Mouse (Mus musculus) CH12F3 (cell line): Measurements from ENCODE around the gene Rasgrp3.

Experiments
- in situ Hi-C: fragments of 300-500 bp; cut with MboI; formaldehyde crosslinking; loops from 2 replicates; pipeline ENCODE4 v1.14.3; 2020; ENCODE audit warnings: low sequenced_read_pairs

Gene Rasgrp3

GRCm38 (mm10) chr17:75535612-75536011 is 99.9 kb downstream of the Rasgrp3 start:
- in situ Hi-C loops = loop anchor here (25.0 kb wide), 3 partner anchors 523 to 798 kb away; partner anchors contain the start of gene Ltbp1

GRCm38 (mm10) chr17:75536396-75537049 is 100.8 kb downstream of the Rasgrp3 start:
- in situ Hi-C loops = loop anchor here (25.0 kb wide), 3 partner anchors 524 to 799 kb away; partner anchors contain the start of gene Ltbp1

- in situ Hi-C loops = loop anchor here (25.0 kb wide), 3 partner anchors 525 to 800 kb away; partner anchors contain the start of gene Ltbp1
Observed at GRCm38 (mm10) chr17:75537050-75537445, 101.4 kb downstream of the Rasgrp3 start.

GRCm38 (mm10) chr17:75538431-75538830 is 102.7 kb downstream of the Rasgrp3 start:
- in situ Hi-C loops = loop anchor here (25.0 kb wide), 3 partner anchors 526 to 801 kb away; partner anchors contain the start of gene Ltbp1

GRCm38 (mm10) chr17:75539130-75539529 is 103.4 kb downstream of the Rasgrp3 start:
- in situ Hi-C loops = loop anchor here (25.0 kb wide), 3 partner anchors 527 to 802 kb away; partner anchors contain the start of gene Ltbp1

- in situ Hi-C loops = loop anchor here (25.0 kb wide), 3 partner anchors 528 to 803 kb away; partner anchors contain the start of gene Ltbp1
Observed at GRCm38 (mm10) chr17:75539841-75540240, 104.1 kb downstream of the Rasgrp3 start.

- in situ Hi-C loops = loop anchor here (25.0 kb wide), 3 partner anchors 531 to 806 kb away; partner anchors contain the start of gene Ltbp1
Observed at GRCm38 (mm10) chr17:75543434-75543833, 107.7 kb downstream of the Rasgrp3 start.

- in situ Hi-C loops = loop anchor here (25.0 kb wide), 3 partner anchors 532 to 807 kb away; partner anchors contain the start of gene Ltbp1
Observed at GRCm38 (mm10) chr17:75544262-75544661, 108.6 kb downstream of the Rasgrp3 start.

- in situ Hi-C loops = no loop called here
Observed at GRCm38 (mm10) chr17:75550771-75551413, 115.2 kb downstream of the Rasgrp3 start.

- in situ Hi-C loops = no loop called here
Observed at GRCm38 (mm10) chr17:75551512-75552400, 116.1 kb downstream of the Rasgrp3 start, which contains the start of gene Fam98a. Gene Fam98a, minus strand, starts transcription at chr17:75551946.

GRCm38 (mm10) chr17:75557031-75557430 is 121.3 kb downstream of the Rasgrp3 start:
- in situ Hi-C loops = no loop called here

- in situ Hi-C loops = no loop called here
Observed at GRCm38 (mm10) chr17:75558041-75558440, 122.3 kb downstream of the Rasgrp3 start.

- in situ Hi-C loops = no loop called here
Observed at GRCm38 (mm10) chr17:75575608-75576007, 139.9 kb downstream of the Rasgrp3 start.
